Mouse (Mus musculus) hindbrain, embryonic 16.5 days (tissue): Measurements from ENCODE around the gene Evpl. TPM values are rescaled to one million over a fixed set of nuclear protein-coding genes. Genes with fewer than 3 reads are reported as not detected.

Source experiments
- ATAC-seq: fragments of 200-750 bp; cut with Nextera tagmentation; 2 replicates; pipeline ENCODE4 v1.8.0; 2017; ENCODE audit warnings: moderate TSS enrichment, moderate library complexity
- H3K27ac ChIP-seq: fragments of 300-500 bp; sonication (generic); 2 replicates; pipeline ENCODE4 v1.5.1; 2014; ENCODE audit warnings: low read depth, mild to moderate bottlenecking, control low read depth, low read length, moderate library complexity
- H3K27me3 ChIP-seq: fragments of 300-500 bp; sonication (generic); replicated peaks from 2 replicates; pipeline ENCODE4 v1.6.1; 2014; ENCODE audit warnings: low read length; ENCODE audit not compliant: control insufficient read depth, insufficient read depth
- H3K36me3 ChIP-seq: fragments of 300-500 bp; sonication (generic); 2 replicates; pipeline ENCODE4 v1.6.1; 2014; ENCODE audit warnings: mild to moderate bottlenecking, low read length, moderate library complexity, mixed read lengths; ENCODE audit not compliant: control insufficient read depth, insufficient read depth
- H3K4me1 ChIP-seq: fragments of 300-500 bp; sonication (generic); 2 replicates; pipeline ENCODE4 v1.6.1; 2014; ENCODE audit warnings: low read depth, low read length; ENCODE audit not compliant: control insufficient read depth, insufficient read depth
- H3K4me2 ChIP-seq: fragments of 300-500 bp; sonication (generic); 2 replicates; pipeline ENCODE4 v1.6.1; 2014; ENCODE audit warnings: mild to moderate bottlenecking, low read length, control low read depth, moderate library complexity
- H3K4me3 ChIP-seq: fragments of 300-500 bp; sonication (generic); 2 replicates; pipeline ENCODE4 v1.5.1; 2014; ENCODE audit warnings: mild to moderate bottlenecking, low read length, control low read depth, moderate library complexity
- H3K9ac ChIP-seq: fragments of 300-500 bp; sonication (generic); 2 replicates; pipeline ENCODE4 v1.6.1; 2014; ENCODE audit warnings: low read depth, mild to moderate bottlenecking, control low read depth, low read length, moderate library complexity
- H3K9me3 ChIP-seq: fragments of 300-500 bp; sonication (generic); 2 replicates; pipeline ENCODE4 v1.6.1; 2014; ENCODE audit warnings: mild to moderate bottlenecking, low read length, moderate library complexity; ENCODE audit not compliant: control insufficient read depth
- WGBS: fragments of 180-500 bp; shearing (Covaris S2); extraction: QIAGEN DNeasy Blood & Tissue Kit; methylation state at CpG from one replicate; pipeline ENCODE4 v1.1.7; 2014; 5-methylcytosine and 5-hydroxymethylcytosine counted together
- polyA plus RNA-seq: library from polyadenylated mRNA; unstranded; fragments of >200 nt; fragmentation: Nextera tagmentation; extraction: Ambion mirVana; gene quantifications from 2 replicates; pipeline ENCODE4 v1.2.1, GENCODE M21; 2015

Evpl gene
- polyA plus RNA-seq, 1 experiment from 2014 or later: 1.1 TPM

GRCm38 (mm10) chr11:116260259-116260658 is 22.4 kb upstream of the Evpl start:
- Histone ChIP-seq H3K9ac (no peak overlapping the region), H3K36me3 (peaks cover 58% of the 10 kb centered on the region), H3K4me2 (no peak overlapping the region), H3K27me3 (no peaks in the 10 kb centered on the region), H3K4me1 (no peaks in the 10 kb centered on the region), H3K4me3 (no peak overlapping the region), H3K9me3 (no peaks in the 10 kb centered on the region), H3K27ac (no peak overlapping the region)
- 93% methylated on average over 7 of the region's 7 CpGs for WGBS
- ATAC-seq: no peak

- ATAC-seq: no peak
- no peak overlapping the region for H3K27ac ChIP-seq
- H3K9me3 ChIP-seq: no peaks in the 10 kb centered on the region
- WGBS: 96% methylated on average over 8 of the region's 8 CpGs
- H3K36me3 ChIP-seq: peaks cover 60% of the 10 kb centered on the region
- H3K27me3 ChIP-seq: no peaks in the 10 kb centered on the region
- H3K4me2 ChIP-seq: no peak overlapping the region
- no peak overlapping the region for H3K9ac ChIP-seq
- no peaks in the 10 kb centered on the region for H3K4me1 ChIP-seq
- H3K4me3 ChIP-seq: no peak overlapping the region
Measured at GRCm38 (mm10) chr11:116259461-116259860, 21.6 kb upstream of the Evpl start.

GRCm38 (mm10) chr11:116255982-116256675 is 18.3 kb upstream of the Evpl start:
- H3K27me3 ChIP-seq: no peaks in the 10 kb centered on the region
- no peaks in the 10 kb centered on the region for H3K4me1 ChIP-seq
- 89% methylated on average over 9 of the region's 9 CpGs for WGBS
- ATAC-seq: no peak
- H3K27ac ChIP-seq: no peak overlapping the region
- no peak overlapping the region for H3K9ac ChIP-seq
- H3K4me3 ChIP-seq: no peak overlapping the region
- no peaks in the 10 kb centered on the region for H3K9me3 ChIP-seq
- no peak overlapping the region for H3K4me2 ChIP-seq
- H3K36me3 ChIP-seq: peaks cover 49% of the 10 kb centered on the region

GRCm38 (mm10) chr11:116255090-116255981 is 17.5 kb upstream of the Evpl start:
- no peak for ATAC-seq
- H3K9ac ChIP-seq: no peak overlapping the region
- H3K27me3 ChIP-seq: no peaks in the 10 kb centered on the region
- no peak overlapping the region for H3K4me3 ChIP-seq
- no peak overlapping the region for H3K27ac ChIP-seq
- WGBS: 86% methylated on average over 22 of the region's 22 CpGs
- H3K4me2 ChIP-seq: no peak overlapping the region
- no peaks in the 10 kb centered on the region for H3K4me1 ChIP-seq
- no peaks in the 10 kb centered on the region for H3K9me3 ChIP-seq
- peaks cover 48% of the 10 kb centered on the region for H3K36me3 ChIP-seq

- no peak overlapping the region for H3K27ac ChIP-seq
- peaks cover 53% of the 10 kb centered on the region for H3K36me3 ChIP-seq
- no peak overlapping the region for H3K9ac ChIP-seq
- ATAC-seq: no peak
- no peaks in the 10 kb centered on the region for H3K4me1 ChIP-seq
- H3K9me3 ChIP-seq: no peaks in the 10 kb centered on the region
- no peak overlapping the region for H3K4me3 ChIP-seq
- 71% methylated on average over 9 of the region's 9 CpGs for WGBS
- no peak overlapping the region for H3K4me2 ChIP-seq
- H3K27me3 ChIP-seq: no peaks in the 10 kb centered on the region
Measured at GRCm38 (mm10) chr11:116254627-116255026, 16.8 kb upstream of the Evpl start.

GRCm38 (mm10) chr11:116253076-116253600 is 15.3 kb upstream of the Evpl start:
- Histone ChIP-seq H3K4me1 (no peaks in the 10 kb centered on the region), H3K9me3 (no peaks in the 10 kb centered on the region), H3K9ac (no peak overlapping the region), H3K36me3 (peaks cover 53% of the 10 kb centered on the region), H3K27me3 (no peaks in the 10 kb centered on the region), H3K27ac (no peak overlapping the region), H3K4me3 (no peak overlapping the region), H3K4me2 (no peak overlapping the region)
- no peak for ATAC-seq
- WGBS: 87% methylated on average over 3 of the region's 3 CpGs

GRCm38 (mm10) chr11:116250898-116251297 is 13.0 kb upstream of the Evpl start:
- Histone ChIP-seq H3K4me3 (no peak overlapping the region), H3K9me3 (no peaks in the 10 kb centered on the region), H3K4me2 (no peak overlapping the region), H3K4me1 (no peaks in the 10 kb centered on the region), H3K36me3 (peaks cover 68% of the 10 kb centered on the region), H3K9ac (no peak overlapping the region), H3K27ac (no peak overlapping the region), H3K27me3 (no peaks in the 10 kb centered on the region)
- ATAC-seq: no peak
- WGBS: 97% methylated on average over 8 of the region's 8 CpGs

- H3K27ac ChIP-seq: no peak overlapping the region
- no peak for ATAC-seq
- H3K4me2 ChIP-seq: no peak overlapping the region
- no peaks in the 10 kb centered on the region for H3K9me3 ChIP-seq
- H3K36me3 ChIP-seq: peaks cover 72% of the 10 kb centered on the region
- no peak overlapping the region for H3K4me3 ChIP-seq
- no peaks in the 10 kb centered on the region for H3K27me3 ChIP-seq
- no peaks in the 10 kb centered on the region for H3K4me1 ChIP-seq
- H3K9ac ChIP-seq: no peak overlapping the region
- WGBS: 86% methylated on average over 14 of the region's 14 CpGs
Measured at GRCm38 (mm10) chr11:116247502-116248222, 9.8 kb upstream of the Evpl start.

GRCm38 (mm10) chr11:116245616-116246015 is 7.7 kb upstream of the Evpl start:
- Histone ChIP-seq H3K9me3 (no peaks in the 10 kb centered on the region), H3K27ac (no peak overlapping the region), H3K9ac (no peak overlapping the region), H3K4me1 (no peaks in the 10 kb centered on the region), H3K4me2 (no peak overlapping the region), H3K4me3 (no peak overlapping the region), H3K36me3 (peaks cover 58% of the 10 kb centered on the region), H3K27me3 (no peaks in the 10 kb centered on the region)
- 76% methylated on average over 6 of the region's 6 CpGs for WGBS
- ATAC-seq: no peak
